Mouse (Mus musculus) neural tube, embryonic 12.5 days (tissue): ENCODE results near the gene Qsox2. TPM values are rescaled to one million over a fixed set of nuclear protein-coding genes. Genes with fewer than 3 reads are reported as not detected.

Experiments used
- ATAC-seq: fragments of 200-750 bp; cut with Nextera tagmentation; 2 replicates; pipeline ENCODE4 v1.8.0; 2017; ENCODE audit warnings: low read depth, mild to moderate bottlenecking, moderate TSS enrichment, moderate library complexity; ENCODE audit not compliant: low FRiP score
- H3K27ac ChIP-seq: fragments of 300-500 bp; sonication (generic); 2 replicates; pipeline ENCODE4 v1.5.1; 2016
- H3K27me3 ChIP-seq: fragments of 300-500 bp; sonication (generic); replicated peaks from 2 replicates; pipeline ENCODE4 v1.6.1; 2016; ENCODE audit warnings: mild to moderate bottlenecking
- H3K36me3 ChIP-seq: fragments of 300-500 bp; sonication (generic); 2 replicates; pipeline ENCODE4 v1.6.1; 2016; ENCODE audit warnings: mild to moderate bottlenecking
- H3K4me1 ChIP-seq: fragments of 300-500 bp; sonication (generic); 2 replicates; pipeline ENCODE4 v1.6.1; 2016
- H3K4me2 ChIP-seq: fragments of 300-500 bp; sonication (generic); replicated peaks from 2 replicates; pipeline ENCODE4 v1.6.1; 2016; ENCODE audit warnings: mild to moderate bottlenecking
- H3K4me3 ChIP-seq: fragments of 300-500 bp; sonication (generic); 2 replicates; pipeline ENCODE4 v1.5.1; 2016
- H3K9ac ChIP-seq: fragments of 300-500 bp; sonication (generic); 2 replicates; pipeline ENCODE4 v1.6.1; 2016; ENCODE audit warnings: mild to moderate bottlenecking
- H3K9me3 ChIP-seq: fragments of 300-500 bp; sonication (generic); 2 replicates; pipeline ENCODE4 v1.6.1; 2016; ENCODE audit warnings: mild to moderate bottlenecking
- WGBS: fragments of 180-500 bp; shearing (Covaris S2); methylation state at CpG from one replicate; pipeline ENCODE4 v1.1.7; 2016; 5-methylcytosine and 5-hydroxymethylcytosine counted together
- polyA plus RNA-seq: library from polyadenylated mRNA; unstranded; fragments of >200 nt; fragmentation: Nextera tagmentation; extraction: Ambion mirVana; gene quantifications from 2 replicates; pipeline ENCODE4 v1.2.1, GENCODE M21; 2016

Gene Qsox2
- polyA plus RNA-seq, result 18.4 and 20.6 TPM in 2 replicates

DNA sequence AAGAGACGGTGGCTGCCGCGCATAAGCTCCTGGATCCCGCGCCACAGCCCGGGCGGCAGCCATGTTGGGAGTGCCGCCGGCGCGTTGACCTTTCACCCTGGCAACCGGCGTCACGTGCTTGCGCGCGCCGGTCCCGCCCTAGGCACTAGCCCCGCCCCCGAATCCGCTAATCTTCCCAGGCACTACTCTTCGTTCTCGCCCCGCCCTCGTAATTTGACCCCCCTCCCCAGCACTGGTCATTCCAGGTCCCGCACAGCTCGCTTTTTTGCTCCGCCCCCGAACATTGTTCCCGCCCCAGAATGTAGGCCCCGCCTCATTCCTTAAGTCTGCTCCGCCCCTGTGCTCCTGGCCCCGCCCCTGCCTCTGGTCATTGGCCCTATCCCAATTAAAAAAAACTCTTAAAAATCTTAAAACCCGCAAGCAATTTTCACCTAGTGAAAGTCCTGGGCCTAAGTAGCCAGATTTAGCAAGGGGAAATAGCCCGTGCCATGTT is at the start of gene Qsox2:
Gene Qsox2 (minus strand): TSS at position 236 of the 493 bp plus-strand sequence.
- peak within 1 kb of the TSS; percentile 83 for H3K9ac ChIP-seq
- no peak within 1 kb of the TSS for H3K27ac ChIP-seq
- peaks cover 23% of the 10 kb centered on the region for H3K4me1 ChIP-seq

DNA sequence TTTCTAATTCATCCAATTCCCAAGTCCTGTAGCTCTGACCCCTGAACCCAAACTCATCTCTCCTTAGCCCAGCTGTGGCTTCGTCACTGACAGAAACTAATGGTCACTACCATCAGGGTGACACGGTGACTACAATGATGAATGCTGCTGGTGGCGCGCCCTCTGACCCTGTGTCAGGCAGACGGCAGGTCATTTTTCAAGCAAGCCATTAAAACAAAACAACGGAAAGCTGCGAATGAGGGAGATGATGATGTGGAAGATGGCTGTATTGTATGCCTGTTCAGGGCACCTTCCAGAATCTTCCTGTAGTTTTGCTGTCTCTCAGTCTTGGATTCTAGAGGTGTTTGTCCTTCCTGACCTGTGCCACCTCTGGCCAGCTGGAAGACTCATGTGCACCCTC is 49.1 kb upstream of the Qsox2 start:
- 43% methylated on average over 7 of the region's 7 CpGs for WGBS
- no peak overlapping the region for H3K9ac ChIP-seq
- no peak for ATAC-seq

More for the DNA sequence above, at the start of gene Qsox2:
- H3K4me2 ChIP-seq, result peak within 1 kb of the TSS; percentile 77
- peak; percentile 82 for ATAC-seq
- H3K9me3 ChIP-seq, result no peaks in the 10 kb centered on the region
- no peaks in the 10 kb centered on the region for H3K27me3 ChIP-seq
- H3K4me3 ChIP-seq, result peak within 1 kb of the TSS; percentile 92
- WGBS, result 2% methylated on average over 35 of the region's 36 CpGs
- no peaks in the 10 kb centered on the region for H3K36me3 ChIP-seq

DNA sequence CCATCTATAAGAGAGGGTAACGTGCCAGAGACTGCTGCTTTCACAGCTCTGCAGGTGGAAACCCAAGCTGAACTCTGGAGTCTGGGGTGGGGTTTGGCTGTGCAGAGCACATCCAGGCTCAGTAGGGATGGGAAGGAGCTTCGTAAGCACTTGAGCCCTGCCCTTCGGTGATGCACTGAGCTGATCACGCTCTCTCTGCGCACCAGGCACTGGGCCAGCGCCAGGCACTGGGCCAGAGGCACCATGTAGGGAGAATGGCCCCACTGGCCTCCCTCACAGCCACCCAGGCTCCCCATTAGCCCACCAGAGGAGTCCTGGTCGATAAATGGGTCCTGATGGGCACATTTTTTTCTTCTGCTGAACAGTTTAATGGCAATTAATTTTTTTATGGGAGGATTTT is 48.5 kb upstream of the Qsox2 start:
- Histone ChIP-seq H3K27me3 (no peaks in the 10 kb centered on the region), H3K4me3 (no peak overlapping the region), H3K9ac (no peak overlapping the region), H3K4me1 (peaks cover 3% of the 10 kb centered on the region; the same call in 1 of the 2 replicates), H3K36me3 (no peaks in the 10 kb centered on the region), H3K27ac (no peak overlapping the region), H3K9me3 (no peaks in the 10 kb centered on the region), H3K4me2 (no peak overlapping the region)
- 0 out of 2 replicates have a peak, but pooled peaks have one; percentile 29 for ATAC-seq
- WGBS, result 61% methylated on average over 7 of the region's 7 CpGs

More for the DNA sequence above, 49.1 kb upstream of the Qsox2 start:
- Histone ChIP-seq H3K36me3 (no peaks in the 10 kb centered on the region), H3K27ac (no peak overlapping the region), H3K9me3 (no peaks in the 10 kb centered on the region), H3K27me3 (no peaks in the 10 kb centered on the region), H3K4me2 (no peak overlapping the region), H3K4me1 (peaks cover 3% of the 10 kb centered on the region; the same call in 1 of the 2 replicates), H3K4me3 (no peak overlapping the region)

DNA sequence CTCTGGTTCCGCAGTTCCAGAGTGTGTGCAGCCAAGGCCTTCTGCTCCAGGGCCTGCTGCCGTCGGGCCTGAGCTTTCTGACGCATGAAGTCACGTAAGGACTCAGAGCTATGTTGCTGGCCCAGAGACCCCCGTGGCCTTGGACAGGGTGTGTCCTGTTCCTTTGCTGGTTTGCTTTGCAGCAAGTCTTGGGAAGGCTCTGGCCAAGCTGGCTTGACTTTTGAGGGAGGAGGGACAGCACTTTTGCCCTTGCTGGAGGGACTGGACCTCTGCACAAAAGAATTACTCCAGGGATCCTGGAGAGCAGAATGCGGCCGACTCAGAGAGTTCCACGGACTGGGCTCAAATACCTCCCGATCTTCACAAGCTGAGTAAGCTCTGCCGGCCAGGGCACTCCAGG is 43.3 kb upstream of the Qsox2 start:
- H3K9me3 ChIP-seq, result no peaks in the 10 kb centered on the region
- H3K27me3 ChIP-seq, result no peaks in the 10 kb centered on the region
- H3K4me3 ChIP-seq, result no peak overlapping the region
- WGBS, result 78% methylated on average over 11 of the region's 11 CpGs
- no peak overlapping the region for H3K27ac ChIP-seq
- H3K36me3 ChIP-seq, result no peaks in the 10 kb centered on the region
- no peak overlapping the region for H3K9ac ChIP-seq
- no peak for ATAC-seq
- H3K4me1 ChIP-seq, result peaks cover 1% of the 10 kb centered on the region; the same call in 1 of the 2 replicates
- H3K4me2 ChIP-seq, result no peak overlapping the region

DNA sequence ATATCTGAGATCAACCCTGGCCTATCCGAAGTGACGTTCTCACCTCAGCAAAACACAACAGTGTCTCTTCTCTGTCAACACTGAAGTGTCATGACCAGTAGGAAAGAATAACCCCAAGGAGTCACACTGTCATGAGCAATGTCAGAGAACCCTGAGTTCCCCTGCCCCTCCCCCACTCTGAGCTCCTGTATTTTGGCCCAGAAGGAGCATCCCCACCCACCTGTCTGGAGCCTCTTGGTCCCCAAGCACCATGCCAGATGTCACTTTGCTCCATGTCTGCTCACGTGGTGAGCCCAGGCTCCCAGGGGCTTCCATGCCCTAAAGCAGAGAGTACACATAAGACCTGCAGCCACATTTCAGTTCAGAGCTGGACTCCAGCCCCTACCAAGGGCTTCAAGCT is 42.4 kb upstream of the Qsox2 start:
- H3K9me3 ChIP-seq, result no peaks in the 10 kb centered on the region
- no peak overlapping the region for H3K27ac ChIP-seq
- H3K9ac ChIP-seq, result no peak overlapping the region
- no peaks in the 10 kb centered on the region for H3K36me3 ChIP-seq
- H3K4me2 ChIP-seq, result no peak overlapping the region
- H3K4me3 ChIP-seq, result no peak overlapping the region
- ATAC-seq, result no peak
- WGBS, result 79% methylated on average over 3 of the region's 3 CpGs
- no peaks in the 10 kb centered on the region for H3K4me1 ChIP-seq
- H3K27me3 ChIP-seq, result no peaks in the 10 kb centered on the region

DNA sequence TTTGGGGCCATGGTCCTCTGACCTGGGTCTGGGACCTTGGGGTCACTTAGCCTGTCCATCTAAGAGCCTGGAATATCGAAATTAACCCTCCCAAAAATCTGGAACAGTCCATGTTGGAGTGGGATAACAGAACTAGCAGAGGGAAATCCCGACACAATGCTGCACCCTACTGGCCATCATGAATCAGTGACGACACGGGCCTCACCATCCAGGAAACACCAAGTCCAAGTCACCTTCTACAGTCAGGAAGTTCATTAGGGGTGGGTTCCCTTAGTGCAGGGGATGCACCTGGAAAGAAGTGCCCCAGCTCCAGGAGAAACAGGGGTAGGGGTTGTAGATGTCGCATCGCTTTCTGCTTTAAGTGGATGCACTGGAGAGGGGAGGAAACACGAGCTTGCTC is 36.3 kb upstream of the Qsox2 start:
- no peak overlapping the region for H3K9ac ChIP-seq

DNA sequence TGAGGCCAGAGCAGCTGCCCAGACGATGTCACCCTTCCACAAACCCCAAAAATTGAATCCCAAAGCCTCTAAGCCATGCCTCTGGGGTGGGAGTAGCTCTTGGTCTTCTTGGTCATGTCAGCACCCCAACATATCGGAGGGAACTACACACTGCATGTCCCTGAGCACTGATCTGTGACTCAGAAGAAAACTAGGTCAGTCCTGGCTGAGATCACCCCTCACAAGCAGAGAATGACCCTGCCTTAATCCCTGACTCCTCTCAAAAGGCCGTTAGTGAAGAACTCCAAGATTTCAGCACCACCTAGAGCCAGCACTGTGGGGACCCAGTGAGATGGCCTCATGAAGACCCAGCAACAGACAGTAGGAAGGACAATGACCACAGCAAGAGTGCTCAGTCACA is 30.9 kb upstream of the Qsox2 start:
- Histone ChIP-seq H3K27ac (no peak overlapping the region), H3K27me3 (no peaks in the 10 kb centered on the region; the same call in 1 of the 2 replicates), H3K4me2 (no peak overlapping the region), H3K4me3 (no peak overlapping the region), H3K4me1 (0 out of 2 replicates have a peak, but pooled peaks cover 3% of the 10 kb centered on the region), H3K36me3 (no peaks in the 10 kb centered on the region), H3K9me3 (no peaks in the 10 kb centered on the region), H3K9ac (no peak overlapping the region)
- WGBS, result 61% methylated on average over 3 of the region's 3 CpGs
- no peak for ATAC-seq

More for the DNA sequence above, 36.3 kb upstream of the Qsox2 start:
- H3K4me2 ChIP-seq, result no peak overlapping the region
- ATAC-seq, result peak; percentile 29; the same call in 1 of the 2 replicates
- H3K4me1 ChIP-seq, result 0 out of 2 replicates have a peak, but pooled peaks cover 3% of the 10 kb centered on the region
- 20% methylated on average over 7 of the region's 7 CpGs for WGBS
- H3K4me3 ChIP-seq, result no peak overlapping the region
- no peak overlapping the region for H3K27ac ChIP-seq
- H3K27me3 ChIP-seq, result no peaks in the 10 kb centered on the region
- no peaks in the 10 kb centered on the region for H3K36me3 ChIP-seq
- H3K9me3 ChIP-seq, result no peaks in the 10 kb centered on the region

DNA sequence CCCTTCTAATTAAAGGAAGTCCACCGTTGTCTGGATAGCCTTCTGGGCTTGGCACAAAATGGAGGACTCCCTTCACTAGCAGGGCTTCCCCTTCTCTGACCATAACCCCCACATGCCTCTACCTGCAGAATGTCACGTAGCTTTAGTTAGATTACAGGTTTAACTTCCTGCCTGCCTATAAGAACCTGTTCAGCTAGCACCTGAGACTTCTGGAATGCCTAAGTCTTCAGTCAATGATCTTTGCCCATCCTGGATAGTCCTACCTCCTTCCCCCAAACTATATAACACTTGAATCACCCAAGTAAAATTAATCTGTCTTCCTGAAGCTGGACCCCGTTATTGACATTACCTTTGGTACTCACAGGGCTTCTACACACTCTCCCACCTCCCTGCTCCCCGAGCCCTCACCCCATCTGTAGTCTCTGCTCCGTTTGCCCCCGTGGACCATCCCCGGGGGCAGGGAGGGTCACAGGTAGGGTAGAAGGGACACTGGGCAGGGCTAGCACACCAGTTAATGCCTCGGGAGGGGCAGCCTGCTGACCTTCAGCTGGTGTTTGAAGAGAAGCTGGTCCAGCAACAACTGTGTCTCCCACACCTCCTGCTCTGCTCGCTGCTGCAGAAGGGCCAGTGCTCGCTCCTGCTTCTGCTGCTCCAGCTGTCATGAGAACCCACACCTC is 28.9 kb upstream of the Qsox2 start:
- H3K4me3 ChIP-seq, result no peak overlapping the region
- 0 out of 2 replicates have a peak, but pooled peaks cover 3% of the 10 kb centered on the region for H3K4me1 ChIP-seq
- WGBS, result 86% methylated on average over 10 of the region's 10 CpGs
- H3K9ac ChIP-seq, result no peak overlapping the region
- H3K9me3 ChIP-seq, result no peaks in the 10 kb centered on the region
- H3K27ac ChIP-seq, result no peak overlapping the region
- no peak for ATAC-seq
- no peaks in the 10 kb centered on the region for H3K36me3 ChIP-seq
- H3K4me2 ChIP-seq, result no peak overlapping the region
- H3K27me3 ChIP-seq, result no peaks in the 10 kb centered on the region; the same call in 1 of the 2 replicates

DNA sequence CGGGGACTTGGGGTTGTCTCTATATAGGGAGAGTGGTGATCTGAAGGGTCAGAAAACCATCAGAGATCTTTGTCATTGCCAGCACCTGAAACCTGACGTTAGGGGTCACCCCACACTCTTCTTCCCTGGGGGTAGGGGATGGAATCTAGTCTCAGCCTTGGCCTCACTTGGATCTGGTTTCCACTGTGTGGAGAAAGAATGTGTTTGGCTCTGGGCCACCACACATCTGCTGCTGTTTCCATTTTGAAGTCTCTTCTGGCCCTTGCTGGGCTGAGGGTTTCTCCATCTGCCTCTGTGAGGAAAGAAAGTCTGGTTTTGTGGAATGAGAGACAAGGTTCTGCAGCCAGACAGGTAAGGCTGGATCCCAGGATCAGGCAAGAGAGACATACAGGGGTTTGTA is 27.8 kb upstream of the Qsox2 start:
- H3K4me3 ChIP-seq, result no peak overlapping the region
- no peaks in the 10 kb centered on the region for H3K36me3 ChIP-seq
- H3K27ac ChIP-seq, result no peak overlapping the region
- 0 out of 2 replicates have a peak, but pooled peaks cover 3% of the 10 kb centered on the region for H3K4me1 ChIP-seq
- WGBS, result 75% methylated on average over 2 of the region's 2 CpGs
- H3K4me2 ChIP-seq, result no peak overlapping the region
- no peaks in the 10 kb centered on the region for H3K9me3 ChIP-seq
- H3K27me3 ChIP-seq, result no peaks in the 10 kb centered on the region; the same call in 1 of the 2 replicates
- H3K9ac ChIP-seq, result no peak overlapping the region
- ATAC-seq, result no peak

DNA sequence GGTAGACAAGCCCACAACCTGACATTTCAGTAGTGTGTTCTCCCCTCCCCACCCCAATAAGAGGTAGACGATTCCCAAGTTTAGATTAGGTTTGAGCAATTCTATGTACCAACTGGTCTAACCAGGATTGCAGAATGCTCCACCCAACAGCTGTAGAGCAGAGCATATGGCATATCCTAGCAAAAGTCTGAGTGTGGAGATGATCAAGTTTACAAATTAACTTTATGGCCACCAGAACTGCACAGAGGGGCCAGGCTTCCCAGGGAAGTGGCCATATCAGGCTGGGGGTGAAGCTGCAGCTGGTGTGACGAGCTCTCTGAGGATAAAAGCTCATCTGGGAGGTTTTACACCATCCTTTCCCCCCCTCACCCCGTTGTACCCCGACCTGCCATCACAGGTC is 27.3 kb upstream of the Qsox2 start:
- Histone ChIP-seq H3K4me2 (no peak overlapping the region), H3K27ac (no peak overlapping the region), H3K36me3 (no peaks in the 10 kb centered on the region), H3K4me3 (no peak overlapping the region), H3K9ac (no peak overlapping the region), H3K4me1 (0 out of 2 replicates have a peak, but pooled peaks cover under 1% of the 10 kb centered on the region), H3K27me3 (no peaks in the 10 kb centered on the region; the same call in 1 of the 2 replicates), H3K9me3 (no peaks in the 10 kb centered on the region)
- ATAC-seq, result no peak
- 52% methylated on average over 4 of the region's 4 CpGs for WGBS

DNA sequence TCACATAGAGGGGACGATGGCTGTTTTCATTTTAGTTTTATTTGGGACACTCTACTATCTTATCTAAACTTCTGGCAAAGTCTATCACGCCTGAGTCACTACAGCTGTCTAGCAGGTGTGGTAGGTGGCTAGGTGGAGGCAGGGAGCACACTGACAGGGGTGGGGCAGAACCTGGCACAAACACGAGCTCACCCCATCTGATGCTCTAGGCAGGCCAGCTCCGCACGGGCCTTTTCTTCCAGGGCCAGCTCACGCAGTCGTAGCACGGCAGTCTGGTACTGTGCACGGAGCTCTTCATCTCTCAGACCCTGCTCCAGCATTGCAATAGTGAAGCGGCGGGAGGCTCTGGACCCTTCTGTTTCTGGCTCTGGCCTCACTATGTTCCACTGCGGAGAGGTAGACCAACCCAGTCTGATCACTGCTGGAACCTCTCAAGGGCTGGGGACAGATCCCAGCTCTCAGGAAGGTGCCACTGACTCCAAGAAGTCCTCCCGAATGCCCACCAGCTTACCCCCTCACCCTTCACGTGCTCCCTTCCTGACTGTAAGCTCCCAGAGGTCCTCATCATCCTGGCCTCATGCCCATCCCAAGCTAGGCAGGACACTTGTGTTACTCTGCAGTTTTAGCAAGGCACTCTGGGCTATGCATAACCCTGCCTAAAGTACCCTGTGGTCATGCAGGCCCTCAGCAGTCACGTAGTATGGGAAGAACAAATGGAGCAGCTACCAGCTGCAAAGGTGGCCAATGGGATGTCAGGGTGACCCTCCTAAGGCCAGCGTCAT is 20.2 kb upstream of the Qsox2 start:
- H3K9ac ChIP-seq, result no peak overlapping the region
- ATAC-seq, result no peak
- H3K27me3 ChIP-seq, result no peaks in the 10 kb centered on the region
- no peak overlapping the region for H3K4me3 ChIP-seq
- H3K36me3 ChIP-seq, result no peaks in the 10 kb centered on the region
- H3K27ac ChIP-seq, result no peak overlapping the region
- H3K4me1 ChIP-seq, result no peaks in the 10 kb centered on the region
- WGBS, result 87% methylated on average over 16 of the region's 16 CpGs
- no peaks in the 10 kb centered on the region for H3K9me3 ChIP-seq
- no peak overlapping the region for H3K4me2 ChIP-seq

DNA sequence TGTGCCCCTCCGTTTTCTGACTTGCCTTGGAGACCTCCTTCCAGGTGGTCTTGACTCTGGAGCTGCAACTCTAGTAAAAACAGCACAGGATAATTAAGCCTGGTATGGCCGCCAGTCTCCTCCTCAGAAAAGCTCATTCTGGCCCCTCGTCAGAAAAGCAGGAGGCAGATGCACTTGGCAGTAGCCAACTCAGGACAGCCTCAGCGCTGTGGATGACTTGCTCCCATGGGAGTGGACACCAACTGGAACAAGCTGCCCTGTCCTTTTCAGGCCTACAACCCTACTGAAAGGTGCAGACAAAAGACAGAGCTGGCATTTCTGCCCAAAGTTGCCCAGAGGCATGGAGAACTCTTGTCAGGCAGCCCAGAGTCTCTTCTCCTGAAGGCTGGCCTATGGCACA is 17.5 kb upstream of the Qsox2 start:
- Histone ChIP-seq H3K4me2 (no peak overlapping the region), H3K36me3 (no peaks in the 10 kb centered on the region), H3K4me3 (no peak overlapping the region), H3K27me3 (no peaks in the 10 kb centered on the region), H3K9ac (no peak overlapping the region), H3K4me1 (no peaks in the 10 kb centered on the region), H3K27ac (no peak overlapping the region), H3K9me3 (no peaks in the 10 kb centered on the region)
- no peak for ATAC-seq
- 56% methylated on average over 4 of the region's 4 CpGs for WGBS
